Mouse (Mus musculus): ENCODE results near the gene 9530068E07Rik. TPM values are rescaled to one million over a fixed set of nuclear protein-coding genes. Genes with fewer than 3 reads are reported as not detected.

Gene 9530068E07Rik
- polyA plus RNA-seq, 1 experiment from 2014 or later, result 162 TPM

DNA sequence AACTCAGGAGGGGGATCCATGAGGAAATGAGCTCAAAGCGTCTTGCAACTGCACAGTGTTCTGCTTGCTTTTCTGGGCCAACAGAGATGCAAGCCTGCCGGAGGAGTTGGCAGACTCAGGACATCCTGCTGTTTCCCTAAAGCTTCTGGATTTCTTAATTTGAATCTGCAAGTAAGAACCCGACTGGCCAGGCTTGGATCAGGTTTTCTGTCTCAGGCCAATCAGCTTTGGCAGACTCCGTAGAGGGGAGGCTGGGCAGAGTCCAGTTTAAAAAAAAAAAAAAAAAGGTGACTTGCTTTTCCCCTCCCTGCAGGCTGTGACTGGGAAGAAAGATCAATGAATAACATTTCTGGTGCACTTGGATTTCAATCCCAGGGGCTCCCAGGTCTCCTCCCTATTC lies 37.7 kb upstream of the 9530068E07Rik start:
- ATAC-seq (replicated peaks; ENCODE audit: low FRiP score), result no peak
- H3K4me3 ChIP-seq (ENCODE audit: low read depth, low read length), result no peak overlapping the region

DNA sequence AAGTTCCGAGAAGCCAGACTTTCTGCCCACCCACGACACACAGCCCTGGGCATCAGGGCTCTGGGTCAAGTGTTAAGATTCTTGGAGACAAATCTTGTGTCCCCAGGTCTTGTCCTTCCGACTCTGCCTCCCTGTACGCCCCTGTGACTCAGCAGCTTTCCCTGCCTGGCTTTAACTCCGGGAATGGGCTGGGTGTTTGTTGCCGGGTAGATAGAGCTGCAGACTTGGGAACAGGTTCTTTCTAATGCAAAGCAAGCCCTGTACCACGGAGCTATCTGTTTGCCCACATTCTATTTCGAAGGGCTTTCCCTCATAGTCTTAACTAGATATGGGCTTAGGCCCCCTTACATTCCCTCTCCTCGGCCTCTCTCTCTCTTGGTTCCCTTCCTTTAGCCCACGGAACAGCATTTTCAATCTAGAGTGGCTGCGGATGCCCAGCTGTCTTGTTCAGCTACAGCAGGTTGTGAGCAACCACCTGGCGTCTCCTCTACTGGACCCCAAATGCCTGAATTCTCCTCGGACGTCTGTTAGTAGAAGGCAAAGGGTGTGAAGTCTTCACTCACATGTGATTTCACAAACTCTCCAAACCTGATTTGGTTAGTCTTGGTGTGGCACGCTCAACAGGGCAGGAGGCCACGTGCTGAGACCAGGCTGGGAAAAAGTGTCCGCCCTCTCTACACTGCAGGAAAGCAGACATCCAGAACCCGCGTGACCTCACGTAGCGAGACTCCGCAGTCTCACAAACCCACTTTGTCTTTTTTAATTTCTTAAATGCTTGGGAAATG lies 36.4 kb upstream of the 9530068E07Rik start:
- Histone ChIP-seq H3K27ac (ENCODE audit: low read depth, low read length) (peak overlapping the region; percentile 77), H3K9me3 (ENCODE audit: control insufficient read depth, low read length) (no peaks in the 10 kb centered on the region), H3K4me3 (ENCODE audit: low read depth, low read length) (peak overlapping the region; percentile 89), H3K4me2 (ENCODE audit: low read depth, low read length, severe bottlenecking) (peak overlapping the region; percentile 94), H3K36me3 (ENCODE audit: control insufficient read depth, insufficient read depth, low read length) (no peaks in the 10 kb centered on the region), H3K9ac (ENCODE audit: low read length) (peak overlapping the region; percentile 95), H3K4me1 (replicated peaks; ENCODE audit: control insufficient read depth, insufficient read depth, low read length) (peaks cover 11% of the 10 kb centered on the region; the same call in 1 of the 2 replicates), H3K27me3 (ENCODE audit: control insufficient read depth, insufficient read depth, low read length) (no peaks in the 10 kb centered on the region)
- WGBS, result 15% methylated on average over 22 of the region's 22 CpGs
- no peak; the same call in 1 of the 2 replicates for ATAC-seq (replicated peaks; ENCODE audit: low FRiP score)
- no peak for DNase-seq (ENCODE audit: low spot score)

More for the DNA sequence above, 37.7 kb upstream of the 9530068E07Rik start:
- Histone ChIP-seq H3K9me3 (ENCODE audit: control insufficient read depth, low read length) (no peaks in the 10 kb centered on the region), H3K4me2 (ENCODE audit: low read depth, low read length, severe bottlenecking) (no peak overlapping the region), H3K27ac (ENCODE audit: low read depth, low read length) (no peak overlapping the region), H3K36me3 (ENCODE audit: control insufficient read depth, insufficient read depth, low read length) (no peaks in the 10 kb centered on the region), H3K9ac (ENCODE audit: low read length) (no peak overlapping the region), H3K4me1 (replicated peaks; ENCODE audit: control insufficient read depth, insufficient read depth, low read length) (peaks cover 11% of the 10 kb centered on the region; the same call in 1 of the 2 replicates), H3K27me3 (ENCODE audit: control insufficient read depth, insufficient read depth, low read length) (no peaks in the 10 kb centered on the region)
- no peak for DNase-seq (ENCODE audit: low spot score)
- WGBS, result 51% methylated on average over 4 of the region's 4 CpGs

DNA sequence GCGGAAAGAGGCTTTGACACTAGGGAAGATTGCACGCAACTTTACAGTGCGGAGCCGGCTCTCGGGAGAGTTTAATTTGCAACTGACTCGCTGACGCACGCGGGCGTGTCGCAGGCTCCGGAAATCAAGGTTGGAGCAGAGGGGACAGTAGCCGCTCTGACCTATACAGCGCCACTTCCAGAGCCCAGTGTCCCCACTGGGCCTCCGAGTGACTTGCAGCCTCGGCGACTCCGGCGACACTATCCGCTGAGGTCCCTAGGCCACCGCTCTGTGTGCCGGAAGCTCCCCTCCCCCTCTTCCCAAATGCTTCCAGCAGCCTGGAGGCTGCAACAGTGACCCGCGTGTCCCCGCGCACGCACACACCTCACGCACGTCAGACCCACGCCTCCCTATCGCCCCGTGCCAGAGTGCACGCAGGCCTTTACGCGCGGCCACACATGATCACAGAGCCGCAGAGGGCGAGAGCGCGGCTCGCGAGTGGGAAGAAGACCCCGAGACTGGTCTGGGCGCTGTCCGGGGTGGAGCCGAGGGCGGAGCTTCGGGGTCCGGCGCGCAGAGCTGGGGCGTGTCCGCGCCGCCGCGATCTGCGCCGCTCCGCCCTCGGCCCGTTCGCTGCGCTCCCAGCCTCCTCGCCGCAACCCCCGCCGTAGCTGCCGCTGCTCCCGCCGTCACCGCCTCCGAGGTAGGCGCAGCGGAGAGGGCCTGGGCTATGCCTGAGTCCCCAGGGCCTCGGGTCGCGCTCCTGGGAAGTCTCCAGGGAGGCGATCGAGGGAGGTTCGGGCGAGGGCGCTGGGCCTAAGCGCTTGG lies 35.6 kb upstream of the 9530068E07Rik start, which contains the start of gene Vdac1:
Gene Vdac1, plus strand, starts transcription at position 390 of the 807 bp plus-strand sequence.
- Histone ChIP-seq H3K4me1 (replicated peaks; ENCODE audit: control insufficient read depth, insufficient read depth, low read length) (peaks cover 13% of the 10 kb centered on the region; the same call in 1 of the 2 replicates), H3K36me3 (ENCODE audit: control insufficient read depth, insufficient read depth, low read length) (no peaks in the 10 kb centered on the region), H3K9ac (ENCODE audit: low read length) (peak within 1 kb of the TSS; percentile 95), H3K4me3 (ENCODE audit: low read depth, low read length) (peak within 1 kb of the TSS; percentile 89), H3K27me3 (ENCODE audit: control insufficient read depth, insufficient read depth, low read length) (no peaks in the 10 kb centered on the region), H3K4me2 (ENCODE audit: low read depth, low read length, severe bottlenecking) (peak within 1 kb of the TSS; percentile 94), H3K27ac (ENCODE audit: low read depth, low read length) (peak within 1 kb of the TSS; percentile 77), H3K9me3 (ENCODE audit: control insufficient read depth, low read length) (no peaks in the 10 kb centered on the region)
- DNase-seq (ENCODE audit: low spot score) (peak; percentile 92), ATAC-seq (replicated peaks; ENCODE audit: low FRiP score) (peak; percentile 95)
- whole genome bisulfite sequencing, result under 1% methylated on average over 80 of the region's 84 CpGs

DNA sequence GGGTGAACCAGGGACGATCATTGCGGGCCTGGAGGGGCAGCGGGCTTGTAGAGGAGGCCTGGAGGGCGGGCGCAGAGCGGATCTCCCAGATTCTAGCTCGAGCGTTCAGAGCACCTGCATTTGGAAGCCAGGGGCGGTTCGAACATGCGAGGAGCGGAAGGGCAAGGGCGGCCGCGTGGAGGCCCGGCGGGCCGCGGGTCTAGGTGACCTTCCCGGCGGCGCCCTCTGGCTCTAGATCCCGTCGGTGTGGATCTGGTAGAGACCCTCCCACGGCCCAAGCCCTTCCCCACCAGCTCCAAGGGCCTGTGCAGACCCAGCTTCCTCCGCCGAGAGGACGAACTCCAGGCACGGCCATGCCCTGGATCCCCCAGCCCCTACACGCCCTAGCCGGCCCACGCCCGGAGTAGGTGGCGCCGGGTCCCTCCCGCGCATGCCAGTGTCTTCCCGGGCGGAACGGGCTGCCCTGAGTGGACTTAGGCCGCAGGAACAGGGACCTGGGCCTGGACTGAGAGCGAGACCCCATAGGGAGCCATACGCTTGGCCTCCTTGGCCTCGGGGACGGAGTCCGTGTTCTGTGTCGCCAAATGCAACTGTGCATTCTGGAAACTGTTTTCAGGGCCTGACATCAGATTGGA lies 34.8 kb upstream of the 9530068E07Rik start:
- Histone ChIP-seq H3K9ac (ENCODE audit: low read length) (peak overlapping the region; percentile 95), H3K4me2 (ENCODE audit: low read depth, low read length, severe bottlenecking) (peak overlapping the region; percentile 94), H3K27ac (ENCODE audit: low read depth, low read length) (peak overlapping the region; percentile 77), H3K4me1 (replicated peaks; ENCODE audit: control insufficient read depth, insufficient read depth, low read length) (peaks cover 13% of the 10 kb centered on the region; the same call in 1 of the 2 replicates), H3K36me3 (ENCODE audit: control insufficient read depth, insufficient read depth, low read length) (no peaks in the 10 kb centered on the region), H3K4me3 (ENCODE audit: low read depth, low read length) (peak overlapping the region; percentile 89), H3K9me3 (ENCODE audit: control insufficient read depth, low read length) (no peaks in the 10 kb centered on the region), H3K27me3 (ENCODE audit: control insufficient read depth, insufficient read depth, low read length) (no peaks in the 10 kb centered on the region)
- DNase-seq (ENCODE audit: low spot score) (no peak), ATAC-seq (replicated peaks; ENCODE audit: low FRiP score) (peak; percentile 45)
- WGBS, result under 1% methylated on average over 44 of the region's 47 CpGs

DNA sequence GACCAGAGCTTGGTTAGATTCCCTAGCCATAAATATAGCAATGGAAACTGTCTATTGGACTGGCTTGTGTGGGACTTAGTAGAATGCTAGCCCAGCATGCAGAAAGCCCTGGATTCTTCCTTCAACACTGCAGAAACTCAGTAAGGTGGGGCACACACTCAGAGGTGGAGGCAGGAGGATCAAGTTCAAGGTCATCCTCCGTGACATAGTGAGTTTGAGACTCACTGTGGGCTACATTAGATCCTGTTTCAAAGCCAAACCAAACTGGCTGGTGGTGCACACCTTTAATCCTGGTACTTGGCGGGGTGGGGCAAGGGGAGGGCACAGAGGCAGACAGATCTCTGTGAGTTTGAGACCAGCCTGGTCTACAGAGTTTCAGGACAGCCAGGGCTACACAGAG lies 31.9 kb upstream of the 9530068E07Rik start:
- peaks cover 13% of the 10 kb centered on the region; the same call in 1 of the 2 replicates for H3K4me1 ChIP-seq (replicated peaks; ENCODE audit: control insufficient read depth, insufficient read depth, low read length)
- no peaks in the 10 kb centered on the region for H3K27me3 ChIP-seq (ENCODE audit: control insufficient read depth, insufficient read depth, low read length)
- no peaks in the 10 kb centered on the region for H3K9me3 ChIP-seq (ENCODE audit: control insufficient read depth, low read length)
- no peaks in the 10 kb centered on the region for H3K36me3 ChIP-seq (ENCODE audit: control insufficient read depth, insufficient read depth, low read length)
- no peak overlapping the region for H3K27ac ChIP-seq (ENCODE audit: low read depth, low read length)
- H3K4me3 ChIP-seq (ENCODE audit: low read depth, low read length), result no peak overlapping the region
- H3K4me2 ChIP-seq (ENCODE audit: low read depth, low read length, severe bottlenecking), result no peak overlapping the region
- no peak overlapping the region for H3K9ac ChIP-seq (ENCODE audit: low read length)
- WGBS, result 84% methylated on average over 2 of the region's 2 CpGs
- no peak for DNase-seq (ENCODE audit: low spot score)
- ATAC-seq (replicated peaks; ENCODE audit: low FRiP score), result no peak

DNA sequence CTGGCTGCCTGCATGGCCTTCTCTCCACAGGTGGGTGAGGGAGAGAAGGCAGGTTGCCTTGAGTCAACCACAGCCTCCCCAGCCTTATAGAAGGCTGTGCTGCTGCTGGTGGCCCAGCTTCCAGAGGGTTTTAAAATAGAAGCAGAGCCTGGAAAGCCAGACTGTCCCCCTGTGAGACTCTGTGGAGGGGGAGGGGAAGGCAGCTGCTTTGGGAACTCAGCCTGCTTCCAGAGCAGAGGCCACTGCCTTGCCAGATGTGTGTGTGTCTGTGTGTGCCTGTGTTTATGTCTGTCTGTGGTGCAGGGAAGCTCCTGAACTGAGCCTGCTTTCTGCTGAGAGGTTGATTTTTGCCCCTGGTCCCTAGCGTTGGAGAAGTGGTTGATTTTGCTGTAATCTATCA lies 31.1 kb upstream of the 9530068E07Rik start:
- no peak overlapping the region for H3K4me3 ChIP-seq (ENCODE audit: low read depth, low read length)
- no peak overlapping the region for H3K9ac ChIP-seq (ENCODE audit: low read length)
- ATAC-seq (replicated peaks; ENCODE audit: low FRiP score), result no peak
- peaks cover 9% of the 10 kb centered on the region; the same call in 1 of the 2 replicates for H3K4me1 ChIP-seq (replicated peaks; ENCODE audit: control insufficient read depth, insufficient read depth, low read length)
- H3K9me3 ChIP-seq (ENCODE audit: control insufficient read depth, low read length), result no peaks in the 10 kb centered on the region
- no peak for DNase-seq (ENCODE audit: low spot score)
- H3K27ac ChIP-seq (ENCODE audit: low read depth, low read length), result no peak overlapping the region
- H3K36me3 ChIP-seq (ENCODE audit: control insufficient read depth, insufficient read depth, low read length), result no peaks in the 10 kb centered on the region
- H3K27me3 ChIP-seq (ENCODE audit: control insufficient read depth, insufficient read depth, low read length), result no peaks in the 10 kb centered on the region
- no peak overlapping the region for H3K4me2 ChIP-seq (ENCODE audit: low read depth, low read length, severe bottlenecking)
- WGBS, result 74% methylated on average over 1 of the region's 1 CpGs

DNA sequence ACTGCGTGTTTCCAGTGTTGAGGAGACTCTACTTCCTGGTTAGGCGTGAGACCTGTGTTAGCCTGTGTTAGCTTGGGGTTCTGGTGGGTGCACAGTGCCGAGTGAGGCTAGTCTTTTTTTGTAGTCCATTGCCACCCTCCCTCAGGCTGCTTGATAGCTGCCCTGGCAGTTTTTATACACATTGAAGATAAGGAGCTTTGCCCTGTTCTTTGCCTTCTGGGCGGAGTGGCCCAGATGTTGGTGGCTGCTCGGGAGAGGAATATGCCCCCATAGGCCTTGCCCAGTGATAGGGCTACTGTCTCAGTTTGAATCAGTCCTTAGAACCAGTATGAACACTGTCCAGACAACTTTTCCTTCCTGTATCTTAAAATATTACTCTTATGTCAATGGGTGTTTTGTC lies 29.9 kb upstream of the 9530068E07Rik start:
- H3K36me3 ChIP-seq (ENCODE audit: control insufficient read depth, insufficient read depth, low read length), result no peaks in the 10 kb centered on the region
- peaks cover 9% of the 10 kb centered on the region; the same call in 1 of the 2 replicates for H3K4me1 ChIP-seq (replicated peaks; ENCODE audit: control insufficient read depth, insufficient read depth, low read length)
- ATAC-seq (replicated peaks; ENCODE audit: low FRiP score) (no peak), DNase-seq (ENCODE audit: low spot score) (no peak)
- no peaks in the 10 kb centered on the region for H3K9me3 ChIP-seq (ENCODE audit: control insufficient read depth, low read length)
- no peak overlapping the region for H3K4me3 ChIP-seq (ENCODE audit: low read depth, low read length)
- H3K27me3 ChIP-seq (ENCODE audit: control insufficient read depth, insufficient read depth, low read length), result no peaks in the 10 kb centered on the region
- H3K27ac ChIP-seq (ENCODE audit: low read depth, low read length), result no peak overlapping the region
- 89% methylated on average over 5 of the region's 5 CpGs for WGBS
- no peak overlapping the region for H3K4me2 ChIP-seq (ENCODE audit: low read depth, low read length, severe bottlenecking)
- H3K9ac ChIP-seq (ENCODE audit: low read length), result no peak overlapping the region
